Mouse (Mus musculus): ENCODE measurements at regions not wholly inside any gene's neighbourhood (a gene's known extent, or its start where the extent isn't known, plus 50 kb on each side); places are given as distances from the start of the nearest gene placed in this dataset.
A peak's percentile ranks its signal among the peaks of the same experiment; 100 is the strongest.

DNA sequence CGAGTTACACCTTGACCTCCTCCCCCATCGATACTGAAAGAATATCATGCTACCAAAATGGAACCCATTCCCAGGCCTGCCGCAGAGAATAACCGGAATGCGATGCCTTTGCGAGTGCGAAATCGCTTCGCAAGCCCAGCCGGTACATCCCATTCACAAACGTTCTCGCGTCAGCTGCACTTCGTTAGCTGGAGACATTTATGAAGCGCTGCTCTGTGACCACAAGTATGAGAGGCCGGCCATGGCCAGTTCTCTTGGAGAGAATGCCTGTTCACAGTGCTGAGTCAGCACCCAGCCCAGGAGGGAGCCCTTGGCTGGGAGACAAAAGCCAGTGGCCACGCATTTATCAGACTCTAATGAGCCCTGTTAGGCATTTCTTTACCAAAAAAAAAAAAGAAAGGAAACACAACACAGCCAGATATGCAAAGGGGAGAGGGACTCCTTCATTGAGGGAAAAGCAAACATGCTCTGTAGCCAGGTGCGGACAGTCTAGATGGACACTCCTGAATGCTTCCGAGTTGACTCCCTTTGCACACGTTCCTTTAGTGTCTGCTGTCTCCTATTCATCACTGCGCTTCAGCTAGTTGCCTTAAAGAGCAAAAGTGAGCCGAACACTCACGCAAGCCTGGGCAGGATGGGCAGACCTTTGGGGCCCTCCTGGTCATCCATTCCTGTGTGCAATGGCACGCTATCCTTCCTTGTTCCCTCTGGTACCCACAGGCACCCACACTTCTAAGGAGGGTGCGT lies 131.4 kb downstream of the Ackr3 start:
- H3K27ac ChIP-seq (ENCODE audit: insufficient read depth, low read length), result peak overlapping the region; percentile 59
- no peak overlapping the region for H3K4me3 ChIP-seq (ENCODE audit: insufficient read depth, low read length)
- TF ChIP-seq CTCF (IDR thresholded peaks at IDR 0.05; ENCODE audit: borderline replicate concordance, insufficient read depth, low read length) (no peak), POLR2A (IDR thresholded peaks at IDR 0.05; ENCODE audit: low read depth, low read length) (no peak)
- peaks cover 14% of the 10 kb centered on the region for H3K4me1 ChIP-seq (ENCODE audit: control insufficient read depth, insufficient read depth, low read length)

DNA sequence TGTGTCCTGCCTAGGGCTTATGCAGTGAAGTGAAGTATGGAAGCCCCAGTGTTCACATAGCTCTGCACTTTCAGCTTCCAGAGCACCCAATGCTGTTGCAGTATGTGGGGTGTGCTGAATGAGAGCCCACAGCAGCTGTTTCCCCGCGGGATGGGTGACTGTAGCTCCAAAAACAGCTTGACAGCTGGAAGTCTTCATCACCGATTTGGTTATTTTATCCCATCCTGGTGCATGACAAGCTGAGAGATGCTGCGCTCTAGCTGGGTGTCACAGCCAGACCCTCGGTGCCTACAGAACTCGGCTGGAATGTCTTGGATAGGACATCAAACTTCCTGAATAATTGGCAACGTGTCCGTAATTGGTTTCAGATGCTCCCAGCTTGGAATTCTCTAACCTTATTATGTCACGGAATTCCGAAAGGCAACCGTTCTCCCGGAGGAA lies 134.1 kb downstream of the Ackr3 start:
- no peak overlapping the region for H3K27ac ChIP-seq (ENCODE audit: insufficient read depth, low read length)
- no peak overlapping the region for H3K4me3 ChIP-seq (ENCODE audit: insufficient read depth, low read length)
- TF ChIP-seq POLR2A (IDR thresholded peaks at IDR 0.05; ENCODE audit: low read depth, low read length), result no peak
- no peak for TF ChIP-seq CTCF (IDR thresholded peaks at IDR 0.05; ENCODE audit: borderline replicate concordance, insufficient read depth, low read length)
- peaks cover 14% of the 10 kb centered on the region for H3K4me1 ChIP-seq (ENCODE audit: control insufficient read depth, insufficient read depth, low read length)

DNA sequence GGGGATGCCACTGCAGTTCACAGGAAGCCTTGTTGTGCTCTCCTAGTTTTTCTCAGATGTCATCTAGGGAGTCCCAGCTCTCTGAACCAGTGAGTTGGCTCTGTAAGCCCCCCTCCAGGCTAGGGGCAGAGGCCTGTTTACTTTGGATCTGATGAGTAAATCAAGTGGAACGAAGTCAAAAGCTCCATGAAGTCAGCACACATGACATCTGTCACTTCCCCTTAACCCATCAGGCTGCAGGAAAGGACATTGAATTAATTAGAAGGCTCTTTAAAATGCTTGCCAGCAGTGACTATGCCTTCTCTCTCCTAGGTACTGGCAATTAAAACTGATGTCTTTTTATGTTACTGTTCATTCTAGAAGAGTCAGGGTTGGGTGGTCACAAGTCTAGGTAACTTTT lies 138.6 kb downstream of the Ackr3 start:
- no peak overlapping the region for H3K27ac ChIP-seq (ENCODE audit: insufficient read depth, low read length)

DNA sequence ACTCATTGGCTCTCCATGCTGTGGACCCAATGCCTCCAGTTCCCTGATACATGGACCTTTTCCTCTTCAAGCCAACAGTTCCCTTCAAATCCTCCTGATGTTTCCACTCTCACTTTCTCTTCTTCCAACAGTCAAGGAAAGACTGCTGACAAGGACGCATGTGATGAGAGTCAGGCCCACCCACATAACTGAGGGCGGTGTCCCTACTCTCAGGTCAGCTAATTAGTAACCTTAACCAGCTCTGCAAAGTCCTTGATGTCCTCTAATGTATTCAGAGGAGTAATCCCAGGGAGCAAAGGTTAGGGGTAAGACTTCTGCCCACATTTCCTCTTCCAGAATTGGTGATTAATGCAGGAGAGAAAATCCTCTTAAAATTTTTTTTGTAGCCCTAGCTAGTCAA lies 139.7 kb downstream of the Ackr3 start:
- Histone ChIP-seq H3K27ac (ENCODE audit: insufficient read depth, low read length) (no peak overlapping the region), H3K4me1 (ENCODE audit: control insufficient read depth, insufficient read depth, low read length) (no peaks in the 10 kb centered on the region), H3K4me3 (ENCODE audit: insufficient read depth, low read length) (no peak overlapping the region)
- TF ChIP-seq CTCF (IDR thresholded peaks at IDR 0.05; ENCODE audit: borderline replicate concordance, insufficient read depth, low read length) (no peak), POLR2A (IDR thresholded peaks at IDR 0.05; ENCODE audit: low read depth, low read length) (no peak)

More for the DNA sequence above, 138.6 kb downstream of the Ackr3 start:
- H3K4me3 ChIP-seq (ENCODE audit: insufficient read depth, low read length), result no peak overlapping the region
- peaks cover 4% of the 10 kb centered on the region for H3K4me1 ChIP-seq (ENCODE audit: control insufficient read depth, insufficient read depth, low read length)
- TF ChIP-seq POLR2A (IDR thresholded peaks at IDR 0.05; ENCODE audit: low read depth, low read length) (no peak), CTCF (IDR thresholded peaks at IDR 0.05; ENCODE audit: borderline replicate concordance, insufficient read depth, low read length) (no peak)

GRCm38 (mm10) chr1:90347032-90347431 lies 143.3 kb downstream of the Ackr3 start:
- H3K4me3 ChIP-seq (ENCODE audit: insufficient read depth, low read length), result no peak overlapping the region
- no peak for TF ChIP-seq POLR2A (IDR thresholded peaks at IDR 0.05; ENCODE audit: low read depth, low read length)
- no peaks in the 10 kb centered on the region for H3K4me1 ChIP-seq (ENCODE audit: control insufficient read depth, insufficient read depth, low read length)
- no peak overlapping the region for H3K27ac ChIP-seq (ENCODE audit: insufficient read depth, low read length)

DNA sequence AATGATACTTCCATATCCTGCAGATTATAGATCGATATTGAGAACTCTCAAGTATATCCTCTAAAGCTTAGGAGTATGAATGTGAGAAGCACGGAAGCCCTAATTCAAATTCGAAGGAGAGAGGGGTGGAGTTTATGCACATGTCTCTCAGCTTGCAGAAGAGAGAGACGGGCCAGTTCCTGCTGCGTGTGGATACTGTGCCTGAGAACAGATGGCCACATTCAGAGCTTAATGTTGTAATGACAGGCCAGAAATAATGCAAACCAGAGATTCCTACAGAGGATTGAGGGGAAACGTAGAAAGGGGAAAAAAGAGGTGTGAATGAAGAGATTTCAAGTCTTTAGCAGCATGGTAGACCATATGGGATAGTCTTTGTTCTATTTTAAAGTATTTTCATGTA lies 145.8 kb downstream of the Ackr3 start:
- H3K27ac ChIP-seq (ENCODE audit: insufficient read depth, low read length), result no peak overlapping the region
- H3K4me3 ChIP-seq (ENCODE audit: insufficient read depth, low read length), result no peak overlapping the region
- TF ChIP-seq CTCF (IDR thresholded peaks at IDR 0.05; ENCODE audit: borderline replicate concordance, insufficient read depth, low read length) (no peak), POLR2A (IDR thresholded peaks at IDR 0.05; ENCODE audit: low read depth, low read length) (no peak)
- H3K4me1 ChIP-seq (ENCODE audit: control insufficient read depth, insufficient read depth, low read length), result 0 out of 2 replicates have a peak, but pooled peaks cover 4% of the 10 kb centered on the region

DNA sequence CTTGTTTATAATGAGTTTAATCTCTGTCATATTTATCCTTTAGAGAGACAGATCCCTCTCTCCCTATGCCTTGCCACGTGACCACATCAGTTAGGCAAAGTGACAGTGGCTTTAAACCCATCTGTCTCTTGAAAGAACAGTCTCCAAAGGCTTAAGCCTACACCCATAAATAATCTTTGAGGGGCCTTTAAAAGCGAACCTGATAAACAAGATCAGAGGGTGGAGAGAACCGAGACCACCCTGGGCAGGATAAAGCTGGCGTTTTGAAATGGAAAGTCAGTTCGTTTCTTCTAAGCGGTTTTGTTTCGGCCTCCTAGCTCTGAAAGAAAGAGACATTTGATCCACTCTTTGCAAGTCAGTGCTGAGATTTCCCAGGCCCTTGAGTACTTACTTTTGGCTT lies 149.5 kb downstream of the Ackr3 start:
- Histone ChIP-seq H3K27ac (ENCODE audit: insufficient read depth, low read length) (no peak overlapping the region), H3K4me3 (ENCODE audit: insufficient read depth, low read length) (no peak overlapping the region), H3K4me1 (ENCODE audit: control insufficient read depth, insufficient read depth, low read length) (0 out of 2 replicates have a peak, but pooled peaks cover 4% of the 10 kb centered on the region)
- no peak for TF ChIP-seq POLR2A (IDR thresholded peaks at IDR 0.05; ENCODE audit: low read depth, low read length)

DNA sequence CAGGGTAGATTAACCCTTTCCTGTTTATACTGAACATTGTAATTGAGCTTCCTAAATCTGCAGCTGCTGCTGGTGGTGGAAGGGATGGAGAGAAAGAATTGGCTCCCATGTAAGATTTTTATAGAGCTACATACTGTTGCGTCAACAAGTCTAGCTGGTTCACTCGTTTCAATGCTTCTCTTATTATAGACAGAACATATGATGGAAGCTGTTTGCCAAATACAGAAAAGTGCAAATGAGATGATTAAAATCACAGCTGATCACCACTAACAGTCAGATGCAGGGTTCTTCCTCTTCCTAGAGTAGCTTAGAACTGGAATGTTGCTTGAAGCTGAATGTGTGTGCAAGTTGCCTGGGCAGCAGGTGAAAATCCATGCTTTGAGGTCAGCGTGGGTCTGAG lies 152.8 kb downstream of the Ackr3 start:
- TF ChIP-seq POLR2A (IDR thresholded peaks at IDR 0.05; ENCODE audit: low read depth, low read length) (no peak), CTCF (IDR thresholded peaks at IDR 0.05; ENCODE audit: borderline replicate concordance, insufficient read depth, low read length) (no peak)
- no peak overlapping the region for H3K27ac ChIP-seq (ENCODE audit: insufficient read depth, low read length)
- no peak overlapping the region for H3K4me3 ChIP-seq (ENCODE audit: insufficient read depth, low read length)
- H3K4me1 ChIP-seq (ENCODE audit: control insufficient read depth, insufficient read depth, low read length), result 0 out of 2 replicates have a peak, but pooled peaks cover 4% of the 10 kb centered on the region

DNA sequence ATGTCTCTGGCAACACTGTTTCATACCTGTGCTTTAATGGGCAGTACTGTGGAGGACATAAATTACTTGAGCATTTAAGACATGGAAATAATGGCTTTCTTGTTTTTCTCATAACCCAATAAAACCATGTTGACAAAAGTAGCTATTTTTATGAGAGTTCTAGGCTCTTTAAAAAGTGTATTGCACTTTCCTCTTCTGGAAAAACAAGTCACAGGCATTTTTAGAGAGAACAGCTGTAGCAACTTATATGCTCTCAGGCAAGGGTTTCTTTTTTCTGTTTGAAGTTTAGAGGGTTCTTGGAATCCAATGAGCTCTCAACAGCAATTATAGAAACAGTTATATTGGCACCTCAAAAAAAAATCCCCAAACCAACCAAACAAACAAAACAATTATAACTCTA lies 153.6 kb downstream of the Ackr3 start:
- no peak for TF ChIP-seq POLR2A (IDR thresholded peaks at IDR 0.05; ENCODE audit: low read depth, low read length)
- TF ChIP-seq CTCF (IDR thresholded peaks at IDR 0.05; ENCODE audit: borderline replicate concordance, insufficient read depth, low read length), result no peak
- H3K4me3 ChIP-seq (ENCODE audit: insufficient read depth, low read length), result no peak overlapping the region
- no peak overlapping the region for H3K27ac ChIP-seq (ENCODE audit: insufficient read depth, low read length)

DNA sequence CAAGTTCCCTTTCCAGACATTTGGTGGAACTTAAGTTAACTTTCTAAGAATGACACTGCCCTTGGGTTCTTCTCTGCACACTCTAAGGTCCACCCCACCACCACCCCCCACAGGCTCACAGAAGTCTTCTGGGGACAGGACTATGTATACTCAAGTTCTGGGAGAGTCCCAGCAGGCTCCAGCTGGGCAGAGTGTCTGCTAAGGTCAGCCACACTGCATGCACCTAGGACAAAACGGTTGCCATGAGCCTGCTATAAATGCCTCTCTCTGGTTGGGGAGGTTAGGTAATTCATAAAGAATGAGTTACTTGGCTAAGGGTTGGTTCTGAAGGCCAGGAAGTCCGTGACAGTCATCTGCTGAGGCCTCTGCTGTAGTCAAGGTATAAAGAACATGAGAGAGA lies 155.2 kb downstream of the Ackr3 start:
- H3K27ac ChIP-seq (ENCODE audit: insufficient read depth, low read length), result no peak overlapping the region
- no peaks in the 10 kb centered on the region for H3K4me1 ChIP-seq (ENCODE audit: control insufficient read depth, insufficient read depth, low read length)
- TF ChIP-seq CTCF (IDR thresholded peaks at IDR 0.05; ENCODE audit: borderline replicate concordance, insufficient read depth, low read length), result no peak
- TF ChIP-seq POLR2A (IDR thresholded peaks at IDR 0.05; ENCODE audit: low read depth, low read length), result no peak
- H3K4me3 ChIP-seq (ENCODE audit: insufficient read depth, low read length), result no peak overlapping the region

More for the DNA sequence above, 153.6 kb downstream of the Ackr3 start:
- H3K4me1 ChIP-seq (ENCODE audit: control insufficient read depth, insufficient read depth, low read length), result 0 out of 2 replicates have a peak, but pooled peaks cover 4% of the 10 kb centered on the region
